Mouse (Mus musculus): ENCODE measurements around the gene Slc45a1. TPM values are rescaled to one million over a fixed set of nuclear protein-coding genes. Genes with fewer than 3 reads are reported as not detected.
"Not testable (repeated sequence)": the region's sequence is repeated elsewhere in the genome, so short reads cannot be mapped to it uniquely, and the experiment has no call there.

The Slc45a1 gene
- polyA plus RNA-seq, 2 experiments from 2014 or later: not detected

DNA sequence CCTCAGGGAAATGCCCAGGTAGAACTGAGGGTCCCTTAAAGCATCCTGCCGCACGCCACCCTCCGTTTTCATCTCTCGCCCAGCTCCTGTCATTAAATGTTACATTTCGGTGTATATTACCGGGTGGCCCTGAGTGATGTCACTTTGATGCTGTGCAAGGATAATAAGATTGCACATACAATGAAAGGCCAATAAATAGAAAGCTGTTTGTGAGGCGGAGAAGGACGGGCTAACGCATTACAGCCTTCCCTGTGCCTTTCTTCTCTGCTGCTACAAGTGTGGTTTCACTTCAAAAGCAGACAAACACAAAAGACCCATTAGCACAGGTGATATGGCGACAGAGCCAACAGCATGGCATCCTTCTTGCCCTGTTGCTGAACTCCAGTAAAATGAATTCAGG lies 50.5 kb downstream of the Slc45a1 start:
- no peak for ATAC-seq

- ATAC-seq: not testable (repeated sequence)
These were observed 51.5 kb downstream of the Slc45a1 start for GRCm38 (mm10) chr4:150600503-150600902.

DNA sequence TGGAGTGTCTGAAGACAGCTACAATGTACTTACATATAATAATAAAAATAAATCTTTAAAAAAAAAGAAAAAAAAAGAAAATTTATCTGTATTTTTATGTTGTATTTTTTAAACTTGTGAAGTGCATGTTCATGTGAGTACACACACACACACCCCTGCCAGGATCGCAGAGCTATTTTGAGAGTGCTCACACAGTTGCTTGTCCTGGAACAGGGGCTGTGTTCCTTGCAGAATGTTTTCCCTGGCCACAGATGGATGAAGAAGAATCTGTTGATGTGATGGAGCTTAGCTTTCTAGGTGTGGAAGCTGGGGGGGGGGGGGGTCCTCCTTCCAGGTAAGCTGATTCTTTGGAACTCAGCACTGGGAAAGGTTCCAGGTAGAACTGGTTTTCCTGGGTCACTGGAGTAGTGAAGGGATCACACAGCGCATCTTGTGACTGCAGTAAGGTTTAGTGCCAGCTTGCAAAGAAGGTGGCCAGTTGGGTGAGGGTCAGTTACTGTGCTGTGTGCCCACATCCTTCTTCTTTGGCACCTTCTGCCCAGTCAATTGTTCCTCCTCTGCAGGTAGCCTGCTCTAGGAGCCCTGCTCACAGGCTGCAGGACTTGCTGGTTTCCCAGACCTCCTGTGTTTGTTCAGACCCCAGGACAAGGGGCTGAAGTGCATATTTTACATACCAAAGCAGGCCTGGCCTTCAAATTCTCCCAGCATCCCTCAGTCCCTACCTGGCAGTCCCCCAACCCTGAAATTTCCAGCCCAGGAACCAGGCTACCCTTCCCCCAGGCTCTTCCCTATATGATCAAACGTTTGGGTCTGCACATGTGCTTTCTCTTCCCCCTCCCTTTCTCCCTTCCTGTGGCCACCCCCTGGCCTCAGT lies 52.6 kb downstream of the Slc45a1 start:
- ATAC-seq: no peak

DNA sequence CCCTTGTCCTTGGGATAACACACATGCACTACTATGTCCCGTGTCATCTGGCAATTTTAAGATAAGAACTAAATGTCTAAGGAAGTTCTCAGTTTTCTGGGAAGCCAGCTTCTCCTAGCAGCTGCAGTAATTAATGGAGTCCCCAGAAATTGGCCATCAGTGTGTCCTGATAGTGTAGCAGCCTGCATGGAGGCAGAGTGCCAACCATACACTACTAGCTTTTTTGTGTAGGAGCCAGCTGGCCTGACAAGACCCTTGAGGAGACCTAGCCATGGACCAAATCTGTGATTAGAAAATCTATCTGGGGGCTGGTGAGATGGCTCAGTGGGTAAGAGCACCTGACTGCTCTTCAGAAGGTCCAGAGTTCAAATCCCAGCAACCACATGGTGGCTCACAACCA lies 53.3 kb downstream of the Slc45a1 start:
- ATAC-seq: no peak

DNA sequence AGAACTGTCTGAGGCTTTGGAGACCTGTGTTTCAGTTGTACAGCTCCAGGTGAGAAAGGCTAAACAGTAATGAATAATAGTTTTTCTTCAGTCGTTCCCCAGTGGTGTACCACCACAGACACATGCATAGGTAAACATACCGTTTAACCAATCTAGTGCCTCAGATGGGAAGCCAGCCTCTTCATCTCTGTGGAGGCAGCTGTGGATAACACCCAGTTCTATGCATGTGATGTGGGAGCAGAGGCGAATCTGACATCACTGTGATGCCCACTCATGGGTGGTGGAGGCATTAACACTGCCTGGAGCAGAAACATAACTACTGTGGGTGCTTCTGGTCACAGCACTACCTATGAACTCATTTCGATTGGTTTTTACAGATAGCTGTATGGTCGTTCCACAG lies 56.0 kb downstream of the Slc45a1 start:
- no peak for ATAC-seq

DNA sequence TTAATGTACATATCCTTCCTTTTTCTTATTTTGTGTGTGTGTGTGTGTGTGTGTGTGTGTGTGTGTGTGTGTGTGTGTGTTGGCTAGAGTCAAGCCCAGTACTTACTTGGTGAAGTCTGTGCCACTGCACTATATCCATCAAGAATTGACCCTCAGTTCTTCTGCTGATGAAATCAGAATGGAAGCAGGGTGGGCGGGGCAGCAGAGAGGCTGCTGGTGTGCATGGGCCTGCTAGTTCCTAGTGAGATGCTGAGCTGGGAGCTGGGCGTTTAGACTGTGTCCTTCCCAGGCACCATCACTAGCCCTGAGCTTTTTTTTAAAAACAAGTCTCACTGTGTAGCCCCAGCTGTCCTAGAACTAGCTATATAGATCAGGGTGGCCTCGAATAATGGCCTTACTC lies 56.9 kb downstream of the Slc45a1 start:
- no peak for ATAC-seq

DNA sequence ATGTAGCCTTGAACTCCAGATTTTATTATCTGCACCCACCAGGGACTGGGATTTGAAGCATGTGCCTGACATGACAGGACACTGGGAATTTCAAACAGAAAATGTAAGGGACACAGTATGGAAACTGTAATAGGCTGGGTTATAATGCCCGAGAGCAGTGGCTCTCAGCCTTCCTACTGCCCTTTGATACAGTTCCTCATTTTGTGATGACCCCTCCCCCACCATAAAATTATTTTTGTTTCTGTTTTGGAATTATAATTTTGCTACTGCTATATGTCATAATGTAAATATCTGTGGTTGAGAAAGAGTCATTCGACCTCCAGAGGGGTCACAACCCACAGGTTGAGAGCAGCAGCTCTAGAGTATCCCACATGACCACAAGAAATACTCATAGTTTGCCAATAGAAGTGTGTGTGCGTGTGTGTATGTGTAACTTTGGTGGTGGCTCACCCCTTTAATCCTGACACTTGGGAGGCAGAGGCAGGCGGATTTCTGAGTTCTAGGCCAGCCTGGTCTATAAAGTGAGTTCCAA lies 57.6 kb downstream of the Slc45a1 start:
- no peak for ATAC-seq

DNA sequence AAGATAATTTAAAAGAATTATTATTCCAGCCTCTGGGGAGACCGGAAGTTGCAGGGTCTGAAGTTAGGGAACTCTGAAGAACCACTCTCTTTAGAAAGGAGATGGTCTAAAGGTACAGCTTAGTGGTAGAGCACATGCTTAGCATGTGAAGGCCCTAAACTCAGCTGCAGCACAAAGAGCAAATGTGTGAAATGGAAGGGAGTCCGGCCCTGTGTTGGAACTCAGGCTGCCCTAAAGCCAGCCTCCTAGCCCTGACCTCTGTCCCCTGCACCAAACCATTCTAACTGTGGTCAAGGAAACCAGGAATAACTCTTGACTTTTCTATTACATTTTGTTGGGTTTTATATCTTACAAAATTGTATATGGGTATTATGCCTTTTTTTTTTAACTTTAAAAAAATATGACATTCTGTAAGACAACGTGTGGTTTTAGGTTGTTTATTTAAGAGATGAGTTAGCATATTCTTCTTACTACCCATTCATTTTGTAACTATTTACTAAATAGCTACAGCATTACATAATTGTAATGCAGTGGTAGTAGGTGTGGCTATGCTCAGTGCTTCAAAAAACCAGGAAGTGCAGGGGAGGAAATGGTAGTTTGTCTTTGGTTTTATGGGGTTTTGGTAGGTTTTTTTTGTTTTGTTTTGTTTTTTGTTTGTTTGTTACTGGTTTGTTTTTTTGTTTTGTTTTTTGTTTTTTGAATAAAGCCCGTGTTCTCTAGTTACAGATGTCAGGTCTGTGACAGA lies 58.3 kb downstream of the Slc45a1 start:
- ATAC-seq: peak; percentile 79

DNA sequence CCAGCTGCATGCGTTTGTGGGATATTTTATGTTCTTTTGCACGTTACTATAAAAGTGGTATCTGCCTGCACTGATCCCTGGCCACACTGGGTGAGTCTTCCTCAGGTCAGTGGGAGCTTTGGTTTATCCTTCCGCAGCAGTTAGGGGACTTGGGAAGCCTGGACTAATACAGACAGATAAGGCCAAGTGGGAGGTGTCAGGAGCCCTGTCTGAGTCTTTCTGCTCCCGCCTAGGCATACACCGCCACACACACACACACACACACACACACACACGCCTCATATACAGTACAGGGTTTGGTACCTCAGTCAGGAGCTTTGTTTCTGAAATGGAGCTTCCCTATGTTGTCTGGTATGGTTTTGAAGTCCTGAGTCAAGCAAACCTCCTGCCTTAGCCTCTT lies 59.9 kb downstream of the Slc45a1 start:
- no peak for ATAC-seq

GRCm38 (mm10) chr4:150591602-150592001 lies 60.4 kb downstream of the Slc45a1 start:
- ATAC-seq: no peak

GRCm38 (mm10) chr4:150590621-150591282 lies 61.2 kb downstream of the Slc45a1 start:
- no peak for ATAC-seq

- peak; percentile 37 for ATAC-seq
These were observed 63.7 kb downstream of the Slc45a1 start for GRCm38 (mm10) chr4:150588300-150588621.

DNA sequence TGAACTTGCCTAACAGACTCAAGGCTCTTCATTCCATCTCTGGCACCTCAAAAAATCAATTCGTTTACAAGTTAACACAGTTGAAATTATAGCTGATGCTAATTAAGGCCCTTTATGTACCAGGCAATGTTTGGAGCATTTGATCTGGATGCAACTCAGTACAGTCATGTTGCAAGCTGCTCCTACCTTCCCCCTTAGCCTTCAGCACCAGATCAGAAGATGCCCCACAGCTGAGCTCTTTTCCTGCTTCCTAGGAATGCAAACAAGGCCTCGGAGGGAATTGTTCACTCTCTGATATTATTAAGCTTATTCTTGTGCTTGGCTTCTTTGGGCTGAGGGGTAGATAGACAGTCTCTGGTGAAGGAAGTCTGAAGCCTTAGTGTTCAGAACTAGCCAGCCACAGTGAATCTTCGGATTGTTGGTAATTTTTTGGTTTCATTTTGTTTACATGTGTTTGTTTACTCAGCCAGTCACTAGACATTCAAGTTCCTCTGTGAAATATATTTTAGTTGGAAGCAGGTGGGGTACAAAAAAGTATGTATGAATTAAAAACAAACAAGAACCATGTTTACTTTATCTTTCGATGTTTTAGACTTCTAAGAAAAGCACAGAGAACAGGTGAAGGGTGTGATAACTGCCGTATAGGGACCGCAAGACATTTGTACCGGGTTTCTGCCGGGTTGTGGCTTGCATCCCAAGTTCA lies 64.2 kb downstream of the Slc45a1 start:
- ATAC-seq: no peak

DNA sequence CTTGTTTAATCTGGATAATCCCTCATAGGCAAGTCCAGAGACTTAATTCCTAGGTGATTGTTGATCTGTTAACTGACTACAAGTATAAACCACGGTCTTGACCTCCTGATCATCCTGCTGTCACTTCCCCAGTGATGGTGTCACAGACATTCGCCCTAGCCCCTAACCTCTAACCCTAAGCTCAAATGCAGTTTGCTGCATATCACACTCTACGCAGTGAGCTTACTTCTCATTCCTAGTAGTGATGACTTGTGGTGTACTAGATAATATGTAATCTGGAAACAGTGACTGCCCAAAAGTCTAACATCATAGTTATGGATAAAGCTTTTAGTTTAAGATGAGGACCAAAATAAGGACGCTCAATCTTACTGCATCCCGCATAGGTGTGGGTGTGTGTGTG lies 65.7 kb downstream of the Slc45a1 start:
- no peak for ATAC-seq

DNA sequence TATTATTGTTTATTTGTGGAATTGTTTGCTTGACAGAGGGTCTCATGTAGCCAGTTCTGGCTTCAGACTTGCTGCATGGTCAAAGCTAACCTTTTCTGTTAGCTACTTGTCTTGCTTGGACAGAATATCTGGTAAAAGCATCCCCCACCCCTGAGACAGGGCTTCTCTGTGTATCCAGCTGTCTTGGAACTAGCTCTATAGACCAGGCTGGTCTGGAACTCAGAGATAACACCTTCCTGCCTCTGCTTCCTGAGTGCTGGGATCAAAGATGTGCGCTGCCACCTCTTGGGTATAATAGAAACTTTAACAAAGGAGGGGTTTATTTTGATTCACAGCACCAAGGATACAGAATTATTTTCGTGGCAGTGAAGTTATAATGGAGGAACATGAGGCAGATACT lies 66.2 kb downstream of the Slc45a1 start:
- no peak for ATAC-seq

DNA sequence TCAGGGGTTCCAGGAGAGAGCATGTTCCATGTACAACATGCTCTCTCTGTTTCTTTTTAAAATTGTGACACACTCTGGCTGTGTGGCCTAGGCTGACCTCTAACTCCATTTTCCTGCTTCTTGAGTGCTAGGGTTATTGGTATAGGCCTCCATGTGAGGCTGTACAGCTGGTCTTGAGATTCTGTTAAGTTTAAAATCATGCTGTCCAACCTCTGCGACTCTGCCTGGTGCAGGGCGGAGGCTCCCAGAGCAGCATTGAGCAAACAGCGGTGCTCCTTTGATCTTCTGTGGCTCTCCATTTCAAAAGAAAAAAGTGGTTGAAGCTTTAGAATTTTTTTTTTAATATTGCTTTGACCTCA lies 68.2 kb downstream of the Slc45a1 start:
- ATAC-seq: peak; percentile 48

DNA sequence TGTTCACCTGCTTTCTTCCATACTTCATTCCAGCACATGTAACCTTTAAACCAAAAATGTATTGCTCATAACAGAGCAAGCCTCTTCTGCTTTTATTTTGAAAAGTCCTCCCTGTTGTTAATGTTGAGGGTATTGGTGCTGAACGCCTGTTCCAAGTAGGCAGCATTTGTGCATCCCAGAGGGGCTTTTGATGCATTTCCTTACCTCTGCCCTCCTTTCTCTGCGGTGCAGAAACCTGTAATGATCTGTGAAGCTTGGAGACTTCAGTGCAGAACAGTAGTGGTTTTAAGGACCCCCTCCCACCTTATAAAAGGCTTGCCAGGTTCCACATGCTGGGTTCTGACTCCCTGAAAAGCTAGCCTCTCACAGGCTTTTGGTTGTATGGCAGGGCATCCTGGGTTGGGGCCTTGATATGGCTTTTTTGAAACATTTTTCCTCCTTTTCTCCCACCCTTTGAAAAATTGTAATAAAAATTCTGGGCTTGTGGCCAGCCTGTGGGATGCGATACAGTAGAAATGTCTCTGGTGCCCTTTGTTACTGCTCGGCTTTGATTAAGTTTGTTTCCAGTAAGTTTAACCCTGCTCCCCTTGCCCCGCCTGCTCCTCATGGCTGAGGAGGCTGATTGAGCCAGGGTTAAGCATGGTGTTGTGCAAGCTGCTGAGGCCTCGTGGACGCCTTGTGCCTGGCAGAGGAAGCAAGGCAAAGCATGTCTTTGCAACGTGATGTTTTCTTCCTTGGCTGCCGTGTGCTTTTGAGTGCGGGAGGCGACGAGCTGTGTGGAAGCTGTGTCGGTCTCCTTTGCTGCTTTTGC lies 68.8 kb downstream of the Slc45a1 start:
- peak; percentile 37 for ATAC-seq

- peak; percentile 40 for ATAC-seq
These were observed 69.8 kb downstream of the Slc45a1 start for GRCm38 (mm10) chr4:150581931-150582723.
